Mouse (Mus musculus): Measurements from ENCODE around the gene Ctnna3. TPM values are rescaled to one million over a fixed set of nuclear protein-coding genes. Genes with fewer than 3 reads are reported as not detected.

Ctnna3 gene
- polyA plus RNA-seq, 1 experiment from 2014 or later = 0.39 TPM

DNA sequence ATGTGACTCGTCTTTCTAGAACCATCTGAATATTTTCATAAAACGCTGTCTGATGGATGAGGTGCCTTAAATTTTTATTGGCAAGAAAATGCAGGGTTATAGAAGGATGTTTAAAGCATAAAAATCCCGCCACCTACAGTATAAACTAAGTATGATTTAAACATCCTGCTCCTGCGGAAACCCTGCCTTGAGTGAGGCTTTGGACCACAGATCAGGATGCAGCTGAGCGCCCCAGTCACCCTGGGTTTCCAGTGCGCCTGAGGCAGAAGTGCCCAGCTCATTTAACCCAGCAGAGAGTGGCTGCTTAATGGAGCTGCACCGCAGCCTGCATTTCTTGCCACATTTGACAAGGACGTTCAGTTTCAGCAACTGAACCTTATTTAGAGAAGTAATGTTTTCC lies 1211.7 kb downstream of the Ctnna3 start:
- DNase-seq (peak; percentile 89), ATAC-seq (ENCODE audit: insufficient read depth) (peak; percentile 93)
- peak overlapping the region; percentile 31; the same call in 1 of the 2 replicates for H3K4me2 ChIP-seq
- 25% methylated on average over 8 of the region's 8 CpGs for WGBS
- H3K9ac ChIP-seq = no peak overlapping the region
- TF ChIP-seq CTCF (IDR thresholded peaks at IDR 0.05; ENCODE audit: low read depth) = peak; percentile 35
- H3K27ac ChIP-seq (ENCODE audit: low read depth) = no peak overlapping the region
- no peak overlapping the region for H3K4me3 ChIP-seq (ENCODE audit: low read depth, low read length)
- H3K27me3 ChIP-seq (ENCODE audit: insufficient read depth, low read length) = no peaks in the 10 kb centered on the region
- H3K4me1 ChIP-seq (ENCODE audit: insufficient read depth) = no peaks in the 10 kb centered on the region
- no peaks in the 10 kb centered on the region for H3K9me3 ChIP-seq (ENCODE audit: low read depth, low read length)
- no peaks in the 10 kb centered on the region for H3K36me3 ChIP-seq (ENCODE audit: insufficient read depth)

DNA sequence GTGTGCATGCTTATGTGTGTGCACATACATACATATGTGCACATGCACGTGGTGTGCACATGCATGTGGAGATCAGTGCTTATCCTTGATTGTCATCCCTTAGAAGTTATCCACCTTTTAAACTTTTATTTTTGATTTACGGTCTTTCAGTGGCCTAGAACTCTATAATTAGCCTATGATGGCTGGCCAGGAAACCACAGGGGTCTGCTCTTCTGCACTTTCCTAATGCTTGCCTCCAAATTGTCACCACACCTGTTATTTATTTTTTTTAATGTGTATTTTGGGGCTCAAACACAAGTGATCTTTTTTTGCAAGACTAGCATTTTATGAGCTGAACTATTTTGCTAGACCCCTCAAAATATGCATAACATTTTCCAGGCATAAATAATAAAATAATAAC lies 1214.1 kb downstream of the Ctnna3 start:
- no peak overlapping the region for H3K9ac ChIP-seq
- 73% methylated on average over 2 of the region's 2 CpGs for WGBS
- ATAC-seq (ENCODE audit: insufficient read depth) = no peak
- no peaks in the 10 kb centered on the region for H3K4me1 ChIP-seq (ENCODE audit: insufficient read depth)
- TF ChIP-seq CTCF (IDR thresholded peaks at IDR 0.05; ENCODE audit: low read depth) = no peak
- no peak for DNase-seq
- no peaks in the 10 kb centered on the region for H3K27me3 ChIP-seq (ENCODE audit: insufficient read depth, low read length)
- H3K36me3 ChIP-seq (ENCODE audit: insufficient read depth) = no peaks in the 10 kb centered on the region
- H3K9me3 ChIP-seq (ENCODE audit: low read depth, low read length) = no peaks in the 10 kb centered on the region
- H3K4me3 ChIP-seq (ENCODE audit: low read depth, low read length) = no peak overlapping the region
- no peak overlapping the region for H3K27ac ChIP-seq (ENCODE audit: low read depth)
- no peak overlapping the region for H3K4me2 ChIP-seq

- TF ChIP-seq CTCF (IDR thresholded peaks at IDR 0.05; ENCODE audit: low read depth) = no peak
- H3K4me2 ChIP-seq = no peak overlapping the region
- no peaks in the 10 kb centered on the region for H3K27me3 ChIP-seq (ENCODE audit: insufficient read depth, low read length)
- H3K36me3 ChIP-seq (ENCODE audit: insufficient read depth) = no peaks in the 10 kb centered on the region
- H3K9ac ChIP-seq = no peak overlapping the region
- no peaks in the 10 kb centered on the region for H3K9me3 ChIP-seq (ENCODE audit: low read depth, low read length)
- H3K27ac ChIP-seq (ENCODE audit: low read depth) = no peak overlapping the region
- ATAC-seq (ENCODE audit: insufficient read depth) (no peak), DNase-seq (no peak)
- whole genome bisulfite sequencing = 70% methylated on average over 4 of the region's 4 CpGs
- no peaks in the 10 kb centered on the region for H3K4me1 ChIP-seq (ENCODE audit: insufficient read depth)
- H3K4me3 ChIP-seq (ENCODE audit: low read depth, low read length) = no peak overlapping the region
Observed at GRCm38 (mm10) chr10:64661190-64661589, 1231.3 kb downstream of the Ctnna3 start.

DNA sequence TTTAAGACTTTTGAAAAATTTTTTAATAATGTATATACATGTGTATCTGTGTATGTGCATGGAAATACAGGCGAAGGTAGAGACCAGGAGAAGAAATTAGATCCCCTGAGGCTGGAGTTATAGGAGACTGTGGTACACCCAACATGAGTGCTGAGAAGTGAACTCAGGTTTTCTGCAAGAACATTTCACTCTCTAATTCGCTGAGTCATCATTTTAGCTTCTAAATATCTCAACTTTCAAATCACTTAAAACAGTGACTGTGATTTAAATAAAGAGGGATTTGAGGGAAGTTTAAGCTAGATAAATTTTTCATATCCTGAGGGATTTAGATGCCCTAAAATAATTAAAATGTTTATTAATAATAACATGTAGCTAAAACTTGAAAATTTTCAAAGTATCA lies 1241.6 kb downstream of the Ctnna3 start:
- H3K36me3 ChIP-seq (ENCODE audit: insufficient read depth) = no peaks in the 10 kb centered on the region
- no peaks in the 10 kb centered on the region for H3K27me3 ChIP-seq (ENCODE audit: insufficient read depth, low read length)
- no peaks in the 10 kb centered on the region for H3K9me3 ChIP-seq (ENCODE audit: low read depth, low read length)
- H3K27ac ChIP-seq (ENCODE audit: low read depth) = no peak overlapping the region
- H3K4me2 ChIP-seq = no peak overlapping the region
- DNase-seq (no peak), ATAC-seq (ENCODE audit: insufficient read depth) (no peak)
- H3K4me3 ChIP-seq (ENCODE audit: low read depth, low read length) = no peak overlapping the region
- H3K4me1 ChIP-seq (ENCODE audit: insufficient read depth) = no peaks in the 10 kb centered on the region
- H3K9ac ChIP-seq = no peak overlapping the region
- no peak for TF ChIP-seq CTCF (IDR thresholded peaks at IDR 0.05; ENCODE audit: low read depth)
- 69% methylated on average over 2 of the region's 2 CpGs for WGBS

- H3K4me3 ChIP-seq (ENCODE audit: low read depth, low read length) = no peak overlapping the region
- WGBS = 85% methylated on average over 3 of the region's 3 CpGs
- no peaks in the 10 kb centered on the region for H3K9me3 ChIP-seq (ENCODE audit: low read depth, low read length)
- no peak overlapping the region for H3K27ac ChIP-seq (ENCODE audit: low read depth)
- no peak for TF ChIP-seq CTCF (IDR thresholded peaks at IDR 0.05; ENCODE audit: low read depth)
- ATAC-seq (ENCODE audit: insufficient read depth) (no peak), DNase-seq (no peak)
- H3K27me3 ChIP-seq (ENCODE audit: insufficient read depth, low read length) = no peaks in the 10 kb centered on the region
- no peaks in the 10 kb centered on the region for H3K36me3 ChIP-seq (ENCODE audit: insufficient read depth)
- H3K4me1 ChIP-seq (ENCODE audit: insufficient read depth) = no peaks in the 10 kb centered on the region
- no peak overlapping the region for H3K4me2 ChIP-seq
- no peak overlapping the region for H3K9ac ChIP-seq
Observed at GRCm38 (mm10) chr10:64675796-64676195, 1245.9 kb downstream of the Ctnna3 start.

- Histone ChIP-seq H3K9me3 (ENCODE audit: low read depth, low read length) (no peaks in the 10 kb centered on the region), H3K4me1 (ENCODE audit: insufficient read depth) (no peaks in the 10 kb centered on the region), H3K27ac (ENCODE audit: low read depth) (no peak overlapping the region), H3K9ac (no peak overlapping the region), H3K36me3 (ENCODE audit: insufficient read depth) (no peaks in the 10 kb centered on the region), H3K4me3 (ENCODE audit: low read depth, low read length) (no peak overlapping the region), H3K27me3 (ENCODE audit: insufficient read depth, low read length) (no peaks in the 10 kb centered on the region), H3K4me2 (no peak overlapping the region)
- no peak for ATAC-seq (ENCODE audit: insufficient read depth)
- WGBS = 78% methylated on average over 2 of the region's 2 CpGs
- no peak for DNase-seq
- TF ChIP-seq CTCF (IDR thresholded peaks at IDR 0.05; ENCODE audit: low read depth) = no peak
Observed at GRCm38 (mm10) chr10:64710017-64710416, 1280.1 kb downstream of the Ctnna3 start.

- Histone ChIP-seq H3K4me1 (ENCODE audit: insufficient read depth) (no peaks in the 10 kb centered on the region), H3K27ac (ENCODE audit: low read depth) (no peak overlapping the region), H3K4me2 (no peak overlapping the region), H3K36me3 (ENCODE audit: insufficient read depth) (no peaks in the 10 kb centered on the region), H3K4me3 (ENCODE audit: low read depth, low read length) (no peak overlapping the region), H3K9ac (no peak overlapping the region), H3K27me3 (ENCODE audit: insufficient read depth, low read length) (no peaks in the 10 kb centered on the region), H3K9me3 (ENCODE audit: low read depth, low read length) (no peaks in the 10 kb centered on the region)
- DNase-seq = peak; percentile 82
- peak; percentile 27; the same call in 1 of the 2 replicates for TF ChIP-seq CTCF (IDR thresholded peaks at IDR 0.05; ENCODE audit: low read depth)
- peak; percentile 47; the same call in 1 of the 2 replicates for ATAC-seq (ENCODE audit: insufficient read depth)
- WGBS = 43% methylated on average over 9 of the region's 9 CpGs
Observed at GRCm38 (mm10) chr10:64718036-64718435, 1288.1 kb downstream of the Ctnna3 start.

DNA sequence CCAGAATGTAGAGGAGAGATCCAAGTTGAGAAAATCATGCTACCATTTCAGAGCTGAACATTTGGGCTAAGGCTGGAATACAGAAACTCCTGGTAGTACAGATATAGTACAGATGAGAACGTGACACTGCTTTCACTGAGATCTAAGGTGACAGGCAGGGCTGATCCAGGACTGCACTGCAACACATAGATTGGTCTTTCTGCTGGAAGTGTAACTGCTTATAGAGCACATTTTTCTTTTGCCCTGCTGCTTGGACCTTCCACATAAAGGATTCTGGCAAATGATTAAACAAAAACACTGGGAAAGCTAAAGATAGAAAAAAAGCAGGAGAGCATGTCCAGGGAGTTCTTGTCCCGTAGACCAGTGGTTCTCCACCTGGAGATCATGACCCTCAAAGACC lies 1305.8 kb downstream of the Ctnna3 start:
- H3K9me3 ChIP-seq (ENCODE audit: low read depth, low read length) = no peaks in the 10 kb centered on the region
- H3K27ac ChIP-seq (ENCODE audit: low read depth) = no peak overlapping the region
- 51% methylated on average over 2 of the region's 2 CpGs for WGBS
- DNase-seq = no peak
- no peak for ATAC-seq (ENCODE audit: insufficient read depth)
- H3K36me3 ChIP-seq (ENCODE audit: insufficient read depth) = no peaks in the 10 kb centered on the region
- no peaks in the 10 kb centered on the region for H3K4me1 ChIP-seq (ENCODE audit: insufficient read depth)
- no peak overlapping the region for H3K9ac ChIP-seq
- H3K27me3 ChIP-seq (ENCODE audit: insufficient read depth, low read length) = no peaks in the 10 kb centered on the region
- no peak for TF ChIP-seq CTCF (IDR thresholded peaks at IDR 0.05; ENCODE audit: low read depth)
- H3K4me2 ChIP-seq = no peak overlapping the region
- H3K4me3 ChIP-seq (ENCODE audit: low read depth, low read length) = no peak overlapping the region

Measured in lung, embryonic 14.5 days (tissue).